Mouse (Mus musculus) MEL (cell line): ENCODE data around the gene Ceacam15.

Experiments
- CTCF ChIP-seq, 3 experiments: IDR thresholded peaks in 2 of 3; conservative IDR thresholded peaks in 1 of 3; 2 replicates each; pipeline ENCODE4 v1.5.1; 2011 to 2012; ENCODE audit warnings: low read length in 3 of 3, low read depth in 2 of 3, mild to moderate bottlenecking in 2 of 3, improper control_type of control experiment in 1 of 3, inconsistent platforms in 1 of 3, mixed read lengths in 1 of 3, moderate library complexity in 1 of 3; ENCODE audit not compliant: control insufficient read depth in 1 of 3, insufficient read depth in 1 of 3, poor library complexity in 1 of 3, severe bottlenecking in 1 of 3
- E2F4 ChIP-seq: IDR thresholded peaks from 2 replicates; pipeline ENCODE4 v1.6.1; 2011; ENCODE audit warnings: low read depth, low read length, improper control_type of control experiment, borderline replicate concordance
- ELF1 ChIP-seq: IDR thresholded peaks from 2 replicates; pipeline ENCODE4 v1.6.1; 2014; ENCODE audit warnings: low read depth, mild to moderate bottlenecking, inconsistent platforms, low read length, improper control_type of control experiment, moderate library complexity
- HCFC1 ChIP-seq: IDR thresholded peaks from 2 replicates; pipeline ENCODE4 v1.6.1; 2012; ENCODE audit warnings: low read depth, mild to moderate bottlenecking, inconsistent platforms, low read length, improper control_type of control experiment, moderate library complexity
- MAX ChIP-seq: IDR thresholded peaks from 2 replicates; pipeline ENCODE4 v1.6.1; 2011; ENCODE audit warnings: low read length, improper control_type of control experiment
- MYB ChIP-seq: IDR thresholded peaks from 2 replicates; pipeline ENCODE4 v1.6.1; 2011; ENCODE audit warnings: mild to moderate bottlenecking, low read depth, low read length, improper control_type of control experiment
- MYC ChIP-seq: IDR thresholded peaks from 2 replicates; pipeline ENCODE4 v1.6.1; 2011; ENCODE audit warnings: low read depth, mild to moderate bottlenecking, low read length, improper control_type of control experiment, moderate library complexity
- POLR2A ChIP-seq, 2 experiments: IDR thresholded peaks; 2 replicates each; pipeline ENCODE4 v1.6.1; 2011 to 2012; ENCODE audit warnings: low read length in 2 of 2, mild to moderate bottlenecking in 2 of 2, control low read depth in 1 of 2, improper control_type of control experiment in 1 of 2, low read depth in 1 of 2, moderate library complexity in 1 of 2; ENCODE audit not compliant: control insufficient read depth in 1 of 2, insufficient read depth in 1 of 2, poor library complexity in 1 of 2
- TCF12 ChIP-seq: IDR thresholded peaks from 2 replicates; pipeline ENCODE4 v1.6.1; 2014; ENCODE audit warnings: low read depth, mild to moderate bottlenecking, inconsistent platforms, low read length, improper control_type of control experiment, moderate library complexity
- USF1 ChIP-seq: IDR thresholded peaks from 2 replicates; pipeline ENCODE4 v1.6.1; 2014; ENCODE audit warnings: low read depth, mild to moderate bottlenecking, inconsistent platforms, low read length, improper control_type of control experiment, moderate library complexity
- USF2 ChIP-seq, 2 experiments: IDR thresholded peaks; 2 replicates each; pipeline ENCODE4 v1.6.1; 2011 to 2012; ENCODE audit warnings: improper control_type of control experiment in 2 of 2, low read length in 2 of 2, borderline replicate concordance in 1 of 2, inconsistent platforms in 1 of 2, low read depth in 1 of 2, mild to moderate bottlenecking in 1 of 2; ENCODE audit not compliant: insufficient read depth in 1 of 2
- ZMIZ1 ChIP-seq: IDR thresholded peaks from 2 replicates; pipeline ENCODE4 v1.6.1; 2012; ENCODE audit warnings: low read depth, mild to moderate bottlenecking, inconsistent platforms, low read length, improper control_type of control experiment, moderate library complexity

GRCm38 (mm10) chr7:16699042-16699441, 23.5 kb upstream of the Ceacam15 start:
- TF ChIP-seq MYB (no peak), E2F4 (no peak), ELF1 (peak; percentile 53; the same call in 1 of the 2 replicates), USF1 (no peak), POLR2A (IDR thresholded peaks at IDR 0.05; ENCODE audit: control insufficient read depth in 1 of 2, insufficient read depth in 1 of 2, low read depth in 1 of 2, low read length in 2 of 2, poor library complexity in 1 of 2) (no peak), MYC (peak; percentile 92), USF2 (IDR thresholded peaks at IDR 0.05; ENCODE audit: borderline replicate concordance in 1 of 2, insufficient read depth in 1 of 2, low read depth in 1 of 2, low read length in 2 of 2) (no peak), TCF12 (no peak), MAX (no peak), ZMIZ1 (no peak), HCFC1 (0 out of 2 replicates have a peak, but pooled peaks have one; percentile 14), CTCF (IDR thresholded peaks at IDR 0.05 in 2 of 3, conservative IDR thresholded peaks at IDR 0.05 in 1 of 3; ENCODE audit: control insufficient read depth in 1 of 3, insufficient read depth in 1 of 3, low read depth in 2 of 3, low read length in 3 of 3, poor library complexity in 1 of 3, severe bottlenecking in 1 of 3) (peak; percentile 70 to 86 (median 77))
